Mouse (Mus musculus): ENCODE measurements around the gene Sstr1. TPM values are rescaled to one million over a fixed set of nuclear protein-coding genes. Genes with fewer than 3 reads are reported as not detected.

Sstr1 gene
- 1.1 and 1.5 TPM in 2 replicates for polyA plus RNA-seq (2015; fragmentation: Nextera tagmentation; extraction: Ambion mirVana)

GRCm38 (mm10) chr12:58211163-58212071, at the start of gene Sstr1:
Gene Sstr1 (plus strand): TSS chr12:58211772.
- Histone ChIP-seq H3K36me3 (no peaks in the 10 kb centered on the region), H3K9me3 (replicated peaks) (no peaks in the 10 kb centered on the region), H3K4me2 (peak within 1 kb of the TSS; percentile 89), H3K27me3 (peaks cover 41% of the 10 kb centered on the region), H3K4me1 (peaks cover 33% of the 10 kb centered on the region), H3K4me3 (replicated peaks) (peak within 1 kb of the TSS; percentile 48), H3K27ac (no peak within 1 kb of the TSS), H3K9ac (no peak within 1 kb of the TSS)
- 22% methylated on average over 21 of the region's 21 CpGs for WGBS
- no peak for ATAC-seq (replicated peaks; ENCODE audit: low FRiP score)

GRCm38 (mm10) chr12:58198810-58199209, 12.8 kb upstream of the Sstr1 start:
- Histone ChIP-seq H3K36me3 (no peaks in the 10 kb centered on the region), H3K4me1 (no peaks in the 10 kb centered on the region), H3K27ac (no peak overlapping the region), H3K4me3 (replicated peaks) (no peak overlapping the region), H3K4me2 (no peak overlapping the region), H3K9ac (no peak overlapping the region), H3K9me3 (replicated peaks) (no peaks in the 10 kb centered on the region), H3K27me3 (no peaks in the 10 kb centered on the region)
- no peak for ATAC-seq (replicated peaks; ENCODE audit: low FRiP score)
- 94% methylated on average over 1 of the region's 1 CpGs for WGBS

- H3K36me3 ChIP-seq, result no peaks in the 10 kb centered on the region
- no peaks in the 10 kb centered on the region for H3K4me1 ChIP-seq
- no peak overlapping the region for H3K4me2 ChIP-seq
- no peak for ATAC-seq (replicated peaks; ENCODE audit: low FRiP score)
- no peaks in the 10 kb centered on the region for H3K27me3 ChIP-seq
- H3K9ac ChIP-seq, result no peak overlapping the region
- no peak overlapping the region for H3K4me3 ChIP-seq (replicated peaks)
- no peaks in the 10 kb centered on the region for H3K9me3 ChIP-seq (replicated peaks)
- no peak overlapping the region for H3K27ac ChIP-seq
Measured at GRCm38 (mm10) chr12:58201190-58201589, 10.4 kb upstream of the Sstr1 start.

- H3K4me3 ChIP-seq (replicated peaks), result no peak overlapping the region
- no peak for ATAC-seq (replicated peaks; ENCODE audit: low FRiP score)
- 89% methylated on average over 1 of the region's 1 CpGs for WGBS
Measured at GRCm38 (mm10) chr12:58207956-58208355, 3.6 kb upstream of the Sstr1 start.

GRCm38 (mm10) chr12:58212261-58212923, 820 bp downstream of the Sstr1 start:
- ATAC-seq (replicated peaks; ENCODE audit: low FRiP score), result peak; percentile 58
- peak overlapping the region; percentile 89 for H3K4me2 ChIP-seq
- H3K27ac ChIP-seq, result no peak overlapping the region
- peaks cover 41% of the 10 kb centered on the region for H3K27me3 ChIP-seq
- peak overlapping the region; percentile 48 for H3K4me3 ChIP-seq (replicated peaks)
- under 1% methylated on average over 39 of the region's 39 CpGs for WGBS
- no peaks in the 10 kb centered on the region for H3K9me3 ChIP-seq (replicated peaks)
- no peaks in the 10 kb centered on the region for H3K36me3 ChIP-seq
- no peak overlapping the region for H3K9ac ChIP-seq
- H3K4me1 ChIP-seq, result peaks cover 33% of the 10 kb centered on the region

More at GRCm38 (mm10) chr12:58207956-58208355, 3.6 kb upstream of the Sstr1 start:
- H3K27ac ChIP-seq, result no peak overlapping the region
- peaks cover 31% of the 10 kb centered on the region for H3K27me3 ChIP-seq
- H3K4me2 ChIP-seq, result no peak overlapping the region
- H3K4me1 ChIP-seq, result peaks cover 13% of the 10 kb centered on the region
- H3K9me3 ChIP-seq (replicated peaks), result no peaks in the 10 kb centered on the region
- H3K9ac ChIP-seq, result no peak overlapping the region
- H3K36me3 ChIP-seq, result no peaks in the 10 kb centered on the region

GRCm38 (mm10) chr12:58212924-58213450, 1.4 kb downstream of the Sstr1 start:
- WGBS, result 2% methylated on average over 29 of the region's 29 CpGs
- peak; percentile 16 for ATAC-seq (replicated peaks; ENCODE audit: low FRiP score)
- peak overlapping the region; percentile 89 for H3K4me2 ChIP-seq
- no peak overlapping the region for H3K9ac ChIP-seq
- H3K27me3 ChIP-seq, result peaks cover 41% of the 10 kb centered on the region
- no peak overlapping the region for H3K27ac ChIP-seq
- H3K4me1 ChIP-seq, result peaks cover 33% of the 10 kb centered on the region
- no peaks in the 10 kb centered on the region for H3K9me3 ChIP-seq (replicated peaks)
- peak overlapping the region; percentile 48 for H3K4me3 ChIP-seq (replicated peaks)
- no peaks in the 10 kb centered on the region for H3K36me3 ChIP-seq

GRCm38 (mm10) chr12:58213451-58214288, 2.1 kb downstream of the Sstr1 start:
- ATAC-seq (replicated peaks; ENCODE audit: low FRiP score), result peak; percentile 87
- Histone ChIP-seq H3K27me3 (peaks cover 40% of the 10 kb centered on the region), H3K4me3 (replicated peaks) (peak overlapping the region; percentile 48), H3K27ac (no peak overlapping the region), H3K36me3 (no peaks in the 10 kb centered on the region), H3K4me2 (peak overlapping the region; percentile 89), H3K9me3 (replicated peaks) (no peaks in the 10 kb centered on the region), H3K4me1 (peaks cover 33% of the 10 kb centered on the region), H3K9ac (0 out of 2 replicates have a peak overlapping the region, but pooled peaks have one; percentile 11)
- under 1% methylated on average over 38 of the region's 40 CpGs for WGBS

- Histone ChIP-seq H3K4me3 (replicated peaks) (peak overlapping the region; percentile 48), H3K27me3 (peaks cover 37% of the 10 kb centered on the region), H3K4me1 (peaks cover 33% of the 10 kb centered on the region), H3K9ac (no peak overlapping the region), H3K9me3 (replicated peaks) (no peaks in the 10 kb centered on the region), H3K4me2 (peak overlapping the region; percentile 89), H3K27ac (no peak overlapping the region), H3K36me3 (no peaks in the 10 kb centered on the region)
- no peak; the same call in 1 of the 2 replicates for ATAC-seq (replicated peaks; ENCODE audit: low FRiP score)
- WGBS, result 8% methylated on average over 13 of the region's 13 CpGs
Measured at GRCm38 (mm10) chr12:58214289-58215136, 2.9 kb downstream of the Sstr1 start.

GRCm38 (mm10) chr12:58216218-58216617, 4.6 kb downstream of the Sstr1 start:
- Histone ChIP-seq H3K9me3 (replicated peaks) (no peaks in the 10 kb centered on the region), H3K27me3 (peaks cover 27% of the 10 kb centered on the region), H3K4me3 (replicated peaks) (no peak overlapping the region), H3K36me3 (no peaks in the 10 kb centered on the region), H3K27ac (no peak overlapping the region), H3K4me1 (peaks cover 33% of the 10 kb centered on the region), H3K4me2 (no peak overlapping the region), H3K9ac (no peak overlapping the region)
- no peak for ATAC-seq (replicated peaks; ENCODE audit: low FRiP score)
- WGBS, result 47% methylated on average over 2 of the region's 2 CpGs

GRCm38 (mm10) chr12:58219078-58219477, 7.5 kb downstream of the Sstr1 start:
- H3K4me3 ChIP-seq (replicated peaks), result no peak overlapping the region
- 82% methylated on average over 3 of the region's 3 CpGs for WGBS
- ATAC-seq (replicated peaks; ENCODE audit: low FRiP score), result no peak

GRCm38 (mm10) chr12:58225644-58226043, 14.1 kb downstream of the Sstr1 start:
- H3K4me2 ChIP-seq, result no peak overlapping the region
- H3K27ac ChIP-seq, result no peak overlapping the region
- H3K4me3 ChIP-seq (replicated peaks), result no peak overlapping the region
- no peaks in the 10 kb centered on the region for H3K9me3 ChIP-seq (replicated peaks)
- H3K4me1 ChIP-seq, result no peaks in the 10 kb centered on the region
- no peaks in the 10 kb centered on the region for H3K36me3 ChIP-seq
- no peak overlapping the region for H3K9ac ChIP-seq
- H3K27me3 ChIP-seq, result no peaks in the 10 kb centered on the region
- WGBS, result 71% methylated on average over 5 of the region's 5 CpGs
- no peak for ATAC-seq (replicated peaks; ENCODE audit: low FRiP score)

More at GRCm38 (mm10) chr12:58219078-58219477, 7.5 kb downstream of the Sstr1 start:
- no peak overlapping the region for H3K4me2 ChIP-seq
- no peak overlapping the region for H3K9ac ChIP-seq
- no peaks in the 10 kb centered on the region for H3K27me3 ChIP-seq
- peaks cover 8% of the 10 kb centered on the region for H3K4me1 ChIP-seq
- H3K27ac ChIP-seq, result no peak overlapping the region
- no peaks in the 10 kb centered on the region for H3K9me3 ChIP-seq (replicated peaks)
- H3K36me3 ChIP-seq, result no peaks in the 10 kb centered on the region

All from kidney, embryonic 15.5 days (tissue).